Mouse (Mus musculus) cortical plate, adult 2 months (tissue): ENCODE measurements around the gene Gm44805. TPM values are rescaled to one million over a fixed set of nuclear protein-coding genes. Genes with fewer than 3 reads are reported as not detected.
"Not testable (repeated sequence)": the region's sequence is repeated elsewhere in the genome, so short reads cannot be mapped to it uniquely, and the experiment has no call there.

Experiments
- H3K27ac ChIP-seq: fragments of 200-500 bp; 2 replicates; pipeline ENCODE4 v1.5.1; 2012; ENCODE audit warnings: low read length, control low read depth, inconsistent platforms; ENCODE audit not compliant: insufficient read depth
- H3K4me1 ChIP-seq: fragments of 200-500 bp; 2 replicates; pipeline ENCODE4 v1.6.1; 2011; ENCODE audit warnings: low read length; ENCODE audit not compliant: control insufficient read depth, insufficient read depth
- H3K4me3 ChIP-seq: fragments of 200-500 bp; 2 replicates; pipeline ENCODE4 v1.5.1; 2011; ENCODE audit warnings: mild to moderate bottlenecking, low read length, control low read depth; ENCODE audit not compliant: insufficient read depth
- CTCF ChIP-seq: fragments of 200-500 bp; IDR thresholded peaks from 2 replicates; pipeline ENCODE4 v1.5.1; 2011; ENCODE audit warnings: mild to moderate bottlenecking, control low read depth, low read length; ENCODE audit not compliant: insufficient read depth; ENCODE audit errors: extremely low read depth
- POLR2A ChIP-seq: fragments of 200-500 bp; IDR thresholded peaks from 2 replicates; pipeline ENCODE4 v1.6.1; 2011; ENCODE audit warnings: mild to moderate bottlenecking, low read length, control low read depth; ENCODE audit not compliant: insufficient read depth; ENCODE audit errors: extremely low read depth
- polyA plus RNA-seq: library from polyadenylated mRNA; depleted of rRNA; stranded (reverse); fragments of >200 nt; gene quantifications from 2 replicates; pipeline ENCODE4 v1.2.3, GENCODE M21; 2012

Gm44805 gene
- polyA plus RNA-seq, 1 experiment: not detected

DNA sequence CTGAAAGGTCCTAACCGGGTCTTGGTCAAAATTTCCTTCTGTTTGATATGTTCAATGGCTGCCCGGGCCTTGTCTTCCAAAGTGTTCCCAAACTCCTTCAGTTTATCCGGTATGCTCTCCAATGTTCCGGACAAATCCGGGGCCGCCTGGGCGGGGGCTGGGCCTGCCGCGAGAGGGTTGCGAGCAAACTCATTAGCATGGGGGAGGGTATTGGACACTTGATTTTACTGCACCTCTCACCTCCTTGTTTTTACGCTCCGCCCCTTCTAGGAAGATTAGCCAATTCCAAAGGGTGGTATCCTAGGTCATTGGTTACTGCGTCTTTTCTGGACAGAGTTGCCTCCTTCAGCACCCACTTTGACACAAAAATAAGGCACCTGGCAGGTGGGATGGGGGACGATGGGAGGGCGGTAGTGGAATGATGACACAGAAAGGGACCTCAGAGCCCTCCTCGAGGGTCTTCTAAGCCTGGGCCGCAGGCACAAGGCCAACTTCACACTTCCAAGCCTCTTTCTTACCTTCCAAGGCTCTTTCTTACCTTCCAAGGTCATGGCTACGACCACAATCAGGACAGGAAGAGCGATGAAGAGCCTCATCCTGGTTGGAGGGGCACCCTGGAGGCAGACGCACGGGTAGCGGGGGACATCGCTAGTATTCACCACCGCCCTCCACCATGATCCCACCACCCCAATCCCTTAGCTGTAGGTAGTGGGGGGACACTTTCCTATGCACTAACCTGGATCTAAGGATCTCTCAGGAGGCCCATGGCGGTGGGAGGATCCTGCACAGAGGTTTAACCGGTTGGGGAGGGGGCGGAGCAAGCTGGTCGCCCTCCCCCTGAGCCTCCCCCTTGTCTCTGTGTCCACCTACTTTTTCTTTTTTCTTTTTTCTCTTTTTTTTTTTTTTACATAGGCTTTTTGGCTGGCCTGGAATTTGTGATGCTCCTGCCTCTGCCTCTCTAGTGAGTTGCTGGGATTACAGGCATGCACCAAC lies 10.9 kb upstream of the Gm44805 start, which contains the start of gene Apoc1:
Gene Apoc1, minus strand, starts transcription at position 788 of the 993 bp plus-strand sequence.
- TF ChIP-seq POLR2A (no peak), CTCF (no peak)
- no peak within 1 kb of the TSS for H3K27ac ChIP-seq
- no peak within 1 kb of the TSS for H3K4me3 ChIP-seq

DNA sequence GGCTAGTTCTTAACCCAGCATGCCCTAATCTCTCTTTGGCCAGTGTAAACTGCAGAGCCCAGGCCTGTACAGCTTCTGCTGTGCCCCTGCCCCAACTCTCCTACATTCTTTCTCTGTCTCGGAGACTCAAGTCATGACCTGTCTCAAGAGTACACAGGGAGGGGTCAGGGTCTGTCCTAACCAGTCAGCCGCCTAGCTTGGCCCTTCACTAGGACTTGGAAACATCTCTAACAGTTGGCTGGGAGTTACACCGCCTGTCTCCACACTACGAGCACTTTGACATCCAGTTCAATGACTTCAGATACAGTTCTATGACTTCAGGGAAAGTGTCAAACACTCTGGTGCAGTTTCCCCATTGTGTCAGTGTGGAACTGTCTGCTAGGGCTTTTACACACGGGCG lies 10.2 kb upstream of the Gm44805 start:
- H3K27ac ChIP-seq: no peak overlapping the region
- TF ChIP-seq POLR2A: no peak
- TF ChIP-seq CTCF: no peak

More for the DNA sequence above, 10.9 kb upstream of the Gm44805 start, which contains the start of gene Apoc1:
- no peaks in the 10 kb centered on the region for H3K4me1 ChIP-seq

DNA sequence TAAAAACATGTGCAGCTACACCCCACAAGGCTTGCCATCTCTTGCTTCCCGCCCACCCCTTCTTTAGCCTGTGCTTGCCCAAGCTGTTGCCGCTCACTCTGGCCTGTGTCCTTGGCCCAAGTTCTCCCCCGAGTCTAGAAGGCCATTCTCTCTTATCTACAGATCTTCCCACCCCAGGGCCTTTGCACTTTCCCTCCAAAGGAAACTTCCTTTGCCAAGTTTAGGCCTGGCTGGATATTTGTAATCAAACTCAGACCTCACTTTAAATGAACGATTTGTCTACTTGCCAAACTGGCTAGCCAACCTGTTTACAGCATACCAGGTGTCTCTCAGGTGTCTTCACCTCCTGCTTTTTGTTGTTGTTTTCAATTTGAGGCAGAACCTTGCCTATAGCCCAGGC lies 9.6 kb upstream of the Gm44805 start:
- TF ChIP-seq CTCF: no peak
- TF ChIP-seq POLR2A: no peak
- H3K4me1 ChIP-seq: no peaks in the 10 kb centered on the region
- H3K4me3 ChIP-seq: no peak overlapping the region
- H3K27ac ChIP-seq: no peak overlapping the region

More for the DNA sequence above, 10.2 kb upstream of the Gm44805 start:
- Histone ChIP-seq H3K4me1 (no peaks in the 10 kb centered on the region), H3K4me3 (no peak overlapping the region)

DNA sequence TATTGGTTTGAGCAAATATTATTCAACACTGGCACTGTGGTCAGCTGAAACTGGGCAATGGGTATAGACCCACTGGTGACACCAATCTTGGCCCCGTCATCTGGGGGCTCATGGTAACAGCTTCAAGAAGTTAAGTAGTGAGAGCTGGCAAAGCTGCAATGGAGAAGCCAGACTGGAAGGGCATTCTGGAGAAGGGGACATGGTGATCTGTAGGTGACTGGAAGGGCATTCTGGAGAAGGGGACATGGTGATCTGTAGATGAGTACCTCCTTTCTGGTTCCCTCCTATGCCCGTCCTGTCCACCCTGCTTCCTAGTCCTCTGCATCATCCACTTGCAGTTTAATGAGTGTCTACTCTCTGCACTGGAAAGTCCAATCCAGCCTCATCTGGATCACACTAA lies 7.4 kb upstream of the Gm44805 start:
- Histone ChIP-seq H3K4me1 (no peaks in the 10 kb centered on the region), H3K27ac (no peak overlapping the region), H3K4me3 (no peak overlapping the region)
- TF ChIP-seq POLR2A (no peak), CTCF (no peak)

DNA sequence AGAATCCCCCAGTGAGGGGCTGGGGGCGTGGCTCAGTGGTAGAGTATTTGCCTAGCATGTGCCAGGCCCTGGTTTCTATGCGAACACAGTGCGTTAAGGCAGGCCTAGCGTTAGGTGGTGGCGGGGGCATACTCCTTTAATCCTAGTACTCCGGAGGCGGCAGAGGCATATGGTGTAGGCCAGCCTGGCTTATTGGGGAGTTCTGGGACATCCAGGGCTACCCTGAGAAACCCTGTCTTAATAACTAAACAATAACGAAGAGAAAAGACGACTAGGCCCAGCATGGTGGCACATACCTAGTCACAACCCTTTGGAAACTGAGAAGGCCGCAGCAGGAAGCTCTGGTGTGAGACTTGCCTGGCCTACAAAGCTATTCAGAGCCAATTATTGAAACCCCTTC lies 6.9 kb upstream of the Gm44805 start:
- H3K27ac ChIP-seq: no peak overlapping the region
- H3K4me3 ChIP-seq: no peak overlapping the region
- no peaks in the 10 kb centered on the region for H3K4me1 ChIP-seq
- TF ChIP-seq POLR2A (no peak), CTCF (no peak)

DNA sequence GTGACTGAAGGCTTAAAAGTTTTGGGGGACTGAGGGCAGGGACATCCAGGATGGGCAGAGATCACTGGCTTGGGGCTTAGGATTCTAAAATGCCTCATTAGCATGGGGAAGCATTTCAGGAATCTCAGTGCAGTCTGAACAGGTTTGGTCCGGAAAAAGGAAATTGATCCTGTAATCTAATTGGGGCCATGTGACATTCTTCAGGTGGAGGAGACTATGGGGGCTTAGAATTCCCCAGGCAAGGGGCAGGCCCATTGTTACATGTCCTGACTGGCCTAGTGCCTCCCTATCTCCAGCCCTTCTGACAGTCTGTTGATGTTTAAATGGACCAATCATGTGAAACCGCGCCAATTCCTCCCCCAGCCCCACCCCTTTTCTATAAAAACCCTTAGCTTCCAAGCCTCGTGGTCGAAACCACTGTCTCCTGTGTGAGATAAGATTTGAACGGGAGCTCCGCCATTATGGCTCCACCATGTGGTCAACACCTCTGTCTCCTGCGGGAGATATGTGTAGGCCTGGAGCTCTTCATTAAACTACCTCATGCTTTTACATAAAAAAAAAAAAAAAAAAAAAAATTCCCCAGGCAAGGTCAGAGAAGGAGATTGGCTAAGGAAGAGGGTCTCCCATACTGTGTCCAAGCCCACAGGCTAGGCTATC lies 5.8 kb upstream of the Gm44805 start:
- not testable (repeated sequence) for H3K27ac ChIP-seq, H3K4me3 ChIP-seq, H3K4me1 ChIP-seq

DNA sequence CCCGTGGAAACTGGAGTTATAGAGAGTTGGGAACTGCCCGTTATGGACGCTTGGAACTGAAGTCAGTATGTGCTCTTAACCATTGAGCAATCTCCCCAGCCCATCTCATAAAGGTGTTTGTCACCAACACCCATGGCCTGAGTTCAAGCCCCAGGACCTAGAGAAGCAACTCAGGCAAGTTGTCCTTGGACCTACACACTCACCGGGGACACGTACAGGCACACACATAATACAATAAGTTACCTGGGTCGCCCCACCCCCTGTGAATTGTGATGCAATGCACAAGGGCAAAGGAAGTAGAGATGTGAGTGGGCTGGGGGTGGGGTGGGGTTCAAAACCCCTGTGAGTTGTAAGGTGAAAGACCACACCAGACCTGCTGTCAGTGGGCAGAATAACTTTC lies 5.3 kb upstream of the Gm44805 start:
- Histone ChIP-seq H3K27ac (no peak overlapping the region), H3K4me1 (no peaks in the 10 kb centered on the region), H3K4me3 (no peak overlapping the region)
- no peak for TF ChIP-seq POLR2A
- no peak for TF ChIP-seq CTCF

DNA sequence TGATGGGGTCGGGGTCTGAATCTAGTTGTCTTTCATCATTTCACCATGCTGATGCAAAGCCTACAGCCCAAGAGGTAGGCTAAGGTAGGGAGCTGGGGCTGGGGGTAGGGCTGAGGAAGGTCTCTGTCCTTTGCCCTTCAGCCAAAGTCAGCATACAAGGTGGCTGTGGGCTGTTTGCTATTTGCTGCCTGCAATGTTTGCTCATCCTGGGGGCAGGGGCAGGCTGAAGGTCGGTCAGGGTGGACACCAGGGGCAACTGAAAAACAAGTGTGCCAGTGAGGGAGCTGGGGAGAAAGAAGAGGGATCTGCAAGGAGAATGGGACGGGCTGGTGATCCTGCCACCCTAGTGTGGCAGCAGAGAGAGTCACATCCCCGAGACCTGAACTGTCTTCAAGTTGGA lies 4.2 kb upstream of the Gm44805 start:
- Histone ChIP-seq H3K27ac (no peak overlapping the region), H3K4me1 (no peaks in the 10 kb centered on the region), H3K4me3 (no peak overlapping the region)
- TF ChIP-seq POLR2A (no peak), CTCF (no peak)

DNA sequence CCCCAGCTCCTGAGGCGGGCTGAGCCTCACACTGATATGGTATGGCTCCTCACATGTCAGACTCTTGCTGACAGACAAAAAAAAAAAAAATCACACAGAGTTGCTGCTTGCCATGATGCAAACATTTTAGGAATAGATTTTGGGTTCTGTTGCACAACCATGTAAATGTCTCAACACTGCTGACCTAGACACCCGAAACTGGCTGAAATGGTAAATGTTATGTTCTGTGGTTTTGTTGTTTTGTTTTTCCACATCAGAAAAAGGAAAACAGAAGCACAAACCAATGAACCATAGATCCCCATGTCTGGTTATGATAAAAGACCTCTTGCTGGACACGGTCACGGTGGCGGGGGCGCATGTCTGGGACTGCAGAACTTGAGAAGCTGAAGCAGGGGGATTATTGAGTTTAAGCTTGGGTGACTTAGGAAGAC lies 2.6 kb upstream of the Gm44805 start:
- H3K27ac ChIP-seq: no peak overlapping the region
- no peak overlapping the region for H3K4me3 ChIP-seq
- TF ChIP-seq CTCF: no peak
- no peak for TF ChIP-seq POLR2A
- H3K4me1 ChIP-seq: no peaks in the 10 kb centered on the region

DNA sequence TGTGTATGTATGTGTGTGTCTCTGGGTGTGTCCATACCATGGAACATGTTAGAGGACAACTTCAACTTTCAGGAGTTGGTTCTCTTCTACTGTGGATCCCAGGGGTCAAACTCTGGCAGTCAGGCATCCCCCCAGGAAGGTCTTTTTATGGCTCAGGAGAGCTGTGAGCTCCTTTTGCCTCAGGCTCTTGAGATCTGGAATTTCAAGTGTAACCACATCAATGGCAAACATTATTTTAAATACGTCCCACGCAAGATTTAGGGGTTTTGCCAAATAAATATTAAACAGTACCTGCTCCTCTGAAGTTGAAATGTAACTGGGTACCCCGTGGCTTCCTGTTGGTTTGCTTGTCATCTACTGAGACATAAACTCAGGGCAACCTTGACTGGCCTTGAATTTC lies 1.8 kb upstream of the Gm44805 start:
- Histone ChIP-seq H3K27ac (no peak overlapping the region), H3K4me3 (no peak overlapping the region), H3K4me1 (no peaks in the 10 kb centered on the region)
- no peak for TF ChIP-seq CTCF
- TF ChIP-seq POLR2A: no peak
